Mouse (Mus musculus) limb, embryonic 10.5 days (tissue): ENCODE data around the gene Edf1. TPM values are rescaled to one million over a fixed set of nuclear protein-coding genes. Genes with fewer than 3 reads are reported as not detected.

Experiments
- DNase-seq: peaks from one replicate; pipeline ENCODE4 v3.0.0-alpha.2; 2017; ENCODE audit warnings: low spot score
- H3K27ac ChIP-seq: fragments of 300-500 bp; sonication (generic); 2 replicates; pipeline ENCODE4 v1.5.1; 2016; ENCODE audit warnings: mild to moderate bottlenecking
- H3K27me3 ChIP-seq: fragments of 300-500 bp; sonication (generic); 2 replicates; pipeline ENCODE4 v1.6.1; 2016; ENCODE audit warnings: low read depth, mild to moderate bottlenecking; ENCODE audit not compliant: poor library complexity, severe bottlenecking
- H3K36me3 ChIP-seq: fragments of 300-500 bp; sonication (generic); 2 replicates; pipeline ENCODE4 v1.6.1; 2016; ENCODE audit warnings: mild to moderate bottlenecking, moderate library complexity
- H3K4me1 ChIP-seq: fragments of 300-500 bp; sonication (generic); 2 replicates; pipeline ENCODE4 v1.6.1; 2016
- H3K4me3 ChIP-seq: fragments of 300-500 bp; sonication (generic); 2 replicates; pipeline ENCODE4 v1.5.1; 2016; ENCODE audit warnings: mild to moderate bottlenecking, moderate library complexity
- H3K9me3 ChIP-seq: fragments of 300-500 bp; sonication (generic); replicated peaks from 2 replicates; pipeline ENCODE4 v1.6.1; 2016; ENCODE audit warnings: mild to moderate bottlenecking
- WGBS: fragments of 180-500 bp; shearing (Covaris S2); methylation state at CpG from one replicate; pipeline ENCODE4 v1.1.7; 2016; 5-methylcytosine and 5-hydroxymethylcytosine counted together
- polyA plus RNA-seq: library from polyadenylated mRNA; unstranded; fragments of >200 nt; fragmentation: Nextera tagmentation; extraction: Ambion mirVana; gene quantifications from 2 replicates; pipeline ENCODE4 v1.2.1, GENCODE M21; 2016

Gene Edf1
- 307 and 320 TPM in 2 replicates for polyA plus RNA-seq

- DNase-seq, result peak; percentile 95
- WGBS, result under 1% methylated on average over 61 of the region's 61 CpGs
- H3K9me3 ChIP-seq, result no peaks in the 10 kb centered on the region
- peak within 1 kb of the TSS; percentile 92 for H3K27ac ChIP-seq
- peaks cover 19% of the 10 kb centered on the region for H3K4me1 ChIP-seq
- H3K4me3 ChIP-seq, result peak within 1 kb of the TSS; percentile 78
- H3K36me3 ChIP-seq, result peaks cover 31% of the 10 kb centered on the region
- H3K27me3 ChIP-seq, result no peaks in the 10 kb centered on the region
Observed at GRCm38 (mm10) chr2:25557221-25557963, at the start of gene Edf1. TSS of gene Edf1 (plus strand) at chr2:25557847.

GRCm38 (mm10) chr2:25509912-25510311 is 47.7 kb upstream of the Edf1 start:
- H3K4me3 ChIP-seq, result no peak overlapping the region
- no peak overlapping the region for H3K27ac ChIP-seq
- no peak for DNase-seq
- no peaks in the 10 kb centered on the region for H3K27me3 ChIP-seq
- WGBS, result 75% methylated on average over 3 of the region's 3 CpGs
- peaks cover 14% of the 10 kb centered on the region for H3K36me3 ChIP-seq
- no peaks in the 10 kb centered on the region for H3K9me3 ChIP-seq
- 0 out of 2 replicates have a peak, but pooled peaks cover 3% of the 10 kb centered on the region for H3K4me1 ChIP-seq

GRCm38 (mm10) chr2:25526510-25527302 is 30.9 kb upstream of the Edf1 start:
- Histone ChIP-seq H3K27me3 (no peaks in the 10 kb centered on the region), H3K9me3 (no peaks in the 10 kb centered on the region), H3K4me1 (no peaks in the 10 kb centered on the region), H3K27ac (no peak overlapping the region), H3K36me3 (peaks cover 98% of the 10 kb centered on the region), H3K4me3 (no peak overlapping the region)
- DNase-seq, result no peak
- WGBS, result 89% methylated on average over 9 of the region's 9 CpGs

- no peak for DNase-seq
- WGBS, result 95% methylated on average over 2 of the region's 2 CpGs
- H3K36me3 ChIP-seq, result peaks cover 97% of the 10 kb centered on the region
- no peak overlapping the region for H3K27ac ChIP-seq
- H3K27me3 ChIP-seq, result no peaks in the 10 kb centered on the region
- no peaks in the 10 kb centered on the region for H3K4me1 ChIP-seq
- no peaks in the 10 kb centered on the region for H3K9me3 ChIP-seq
- no peak overlapping the region for H3K4me3 ChIP-seq
Observed at GRCm38 (mm10) chr2:25533707-25534106, 23.9 kb upstream of the Edf1 start.

GRCm38 (mm10) chr2:25534178-25534865 is 23.3 kb upstream of the Edf1 start:
- H3K36me3 ChIP-seq, result peaks cover 96% of the 10 kb centered on the region
- H3K27ac ChIP-seq, result no peak overlapping the region
- no peaks in the 10 kb centered on the region for H3K27me3 ChIP-seq
- WGBS, result 90% methylated on average over 3 of the region's 3 CpGs
- H3K4me3 ChIP-seq, result no peak overlapping the region
- no peak for DNase-seq
- H3K9me3 ChIP-seq, result no peaks in the 10 kb centered on the region
- H3K4me1 ChIP-seq, result no peaks in the 10 kb centered on the region

- H3K9me3 ChIP-seq, result no peaks in the 10 kb centered on the region
- no peaks in the 10 kb centered on the region for H3K27me3 ChIP-seq
- H3K4me1 ChIP-seq, result no peaks in the 10 kb centered on the region
- no peak overlapping the region for H3K27ac ChIP-seq
- no peak for DNase-seq
- peaks cover 96% of the 10 kb centered on the region for H3K36me3 ChIP-seq
- WGBS, result 92% methylated on average over 2 of the region's 2 CpGs
- H3K4me3 ChIP-seq, result no peak overlapping the region
Observed at GRCm38 (mm10) chr2:25534866-25535182, 22.8 kb upstream of the Edf1 start.

GRCm38 (mm10) chr2:25536531-25536930 is 21.1 kb upstream of the Edf1 start:
- Histone ChIP-seq H3K9me3 (no peaks in the 10 kb centered on the region), H3K27ac (no peak overlapping the region), H3K4me3 (no peak overlapping the region), H3K27me3 (no peaks in the 10 kb centered on the region), H3K4me1 (0 out of 2 replicates have a peak, but pooled peaks cover 2% of the 10 kb centered on the region), H3K36me3 (peaks cover 86% of the 10 kb centered on the region)
- 91% methylated on average over 8 of the region's 8 CpGs for WGBS
- no peak for DNase-seq

- 97% methylated on average over 4 of the region's 4 CpGs for WGBS
- no peak for DNase-seq
- H3K36me3 ChIP-seq, result peaks cover 59% of the 10 kb centered on the region
Observed at GRCm38 (mm10) chr2:25540541-25540948, 17.1 kb upstream of the Edf1 start.

GRCm38 (mm10) chr2:25541644-25542367 is 15.8 kb upstream of the Edf1 start:
- WGBS, result 81% methylated on average over 10 of the region's 10 CpGs
- Histone ChIP-seq H3K9me3 (no peaks in the 10 kb centered on the region), H3K27ac (no peak overlapping the region), H3K27me3 (no peaks in the 10 kb centered on the region), H3K4me1 (peaks cover 22% of the 10 kb centered on the region), H3K4me3 (no peak overlapping the region), H3K36me3 (peaks cover 47% of the 10 kb centered on the region)
- no peak for DNase-seq

More at GRCm38 (mm10) chr2:25540541-25540948, 17.1 kb upstream of the Edf1 start:
- Histone ChIP-seq H3K27me3 (no peaks in the 10 kb centered on the region), H3K9me3 (no peaks in the 10 kb centered on the region), H3K4me1 (peaks cover 16% of the 10 kb centered on the region), H3K4me3 (no peak overlapping the region), H3K27ac (no peak overlapping the region)

- WGBS, result 9% methylated on average over 43 of the region's 43 CpGs
- Histone ChIP-seq H3K4me3 (peak overlapping the region; percentile 78), H3K27ac (peak overlapping the region; percentile 93), H3K4me1 (peaks cover 23% of the 10 kb centered on the region), H3K27me3 (no peaks in the 10 kb centered on the region), H3K9me3 (no peaks in the 10 kb centered on the region), H3K36me3 (peaks cover 12% of the 10 kb centered on the region)
- no peak for DNase-seq
Observed at GRCm38 (mm10) chr2:25545996-25546810, 11.4 kb upstream of the Edf1 start.

- peaks cover 12% of the 10 kb centered on the region for H3K36me3 ChIP-seq
- H3K27me3 ChIP-seq, result no peaks in the 10 kb centered on the region
- 4% methylated on average over 48 of the region's 48 CpGs for WGBS
- H3K4me3 ChIP-seq, result peak within 1 kb of the TSS; percentile 78
- H3K4me1 ChIP-seq, result peaks cover 23% of the 10 kb centered on the region
- DNase-seq, result peak; percentile 96
- H3K27ac ChIP-seq, result peak within 1 kb of the TSS; percentile 93
- H3K9me3 ChIP-seq, result no peaks in the 10 kb centered on the region
Observed at GRCm38 (mm10) chr2:25546811-25547491, 10.7 kb upstream of the Edf1 start, which contains the start of gene Traf2. TSS of gene Traf2 (minus strand) at chr2:25546940.
